Mouse (Mus musculus) spleen, embryonic (tissue): ENCODE results near the gene Selenom.

ENCODE experiments used
- CTCF ChIA-PET: fragments of 350-600 bp; sonication (Branson Sonifier 250); formaldehyde crosslinking; loops from one replicate; lab custom pipeline; 2022; lab: Charles Lee

The Selenom gene

DNA sequence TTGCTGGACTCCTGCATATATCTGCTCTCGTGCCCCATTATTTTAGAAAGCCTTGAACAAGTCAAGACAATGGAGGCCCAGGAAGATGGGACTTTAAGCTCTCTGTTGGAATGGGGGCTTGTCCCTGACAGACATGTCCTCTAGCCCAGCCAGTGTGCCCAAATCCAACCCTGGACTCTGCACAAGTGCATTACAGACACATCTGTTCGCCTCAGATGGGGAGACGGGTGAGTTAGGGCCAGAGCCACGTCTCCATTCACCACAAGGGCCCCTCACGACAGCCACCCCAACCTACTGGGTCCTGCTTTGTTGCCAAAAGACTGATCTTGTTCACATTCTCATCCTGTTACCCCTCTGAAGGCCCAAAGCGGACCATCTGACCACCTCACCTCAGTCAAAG is 13.7 kb downstream of the Selenom start:
- CTCF ChIA-PET: no interaction called here

DNA sequence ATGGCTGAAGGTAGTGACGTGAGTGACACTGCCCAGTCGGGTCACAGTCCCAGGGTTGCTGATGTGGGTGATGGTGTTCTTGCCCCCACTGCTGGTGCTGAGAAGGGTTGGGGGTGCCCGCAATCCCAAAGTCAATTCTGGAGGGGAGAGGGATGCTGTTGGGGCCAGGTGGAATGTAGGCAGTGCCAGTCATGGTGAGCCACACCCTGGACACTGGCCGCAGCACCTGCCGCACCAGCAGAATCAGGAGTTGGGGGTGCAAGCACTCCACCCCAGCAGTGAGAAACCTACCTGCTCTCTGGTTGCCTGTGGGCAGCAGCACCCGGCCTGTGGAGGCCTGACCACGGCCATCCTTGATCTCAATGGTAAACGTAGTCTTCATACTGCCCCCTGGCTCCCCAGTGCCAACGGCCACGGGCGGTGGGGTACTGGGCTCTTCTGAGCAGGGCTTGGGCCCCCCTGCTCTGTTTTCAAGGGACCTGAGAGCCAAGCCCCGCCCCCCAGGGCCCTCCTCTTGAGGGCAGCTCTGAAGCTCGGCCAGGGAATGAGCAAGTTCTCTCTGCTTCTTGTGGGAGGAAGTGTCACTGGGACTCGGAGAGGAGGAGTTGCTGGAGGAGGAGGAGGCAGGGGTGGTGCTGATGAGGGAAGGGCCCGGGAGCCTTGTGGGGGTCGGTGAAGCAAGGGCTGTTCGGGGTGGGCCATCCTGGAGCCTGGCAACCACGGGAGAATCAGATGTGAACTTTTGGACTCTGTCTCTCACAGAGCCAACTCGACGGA is 15.2 kb downstream of the Selenom start:
- CTCF ChIA-PET: no interaction called here

DNA sequence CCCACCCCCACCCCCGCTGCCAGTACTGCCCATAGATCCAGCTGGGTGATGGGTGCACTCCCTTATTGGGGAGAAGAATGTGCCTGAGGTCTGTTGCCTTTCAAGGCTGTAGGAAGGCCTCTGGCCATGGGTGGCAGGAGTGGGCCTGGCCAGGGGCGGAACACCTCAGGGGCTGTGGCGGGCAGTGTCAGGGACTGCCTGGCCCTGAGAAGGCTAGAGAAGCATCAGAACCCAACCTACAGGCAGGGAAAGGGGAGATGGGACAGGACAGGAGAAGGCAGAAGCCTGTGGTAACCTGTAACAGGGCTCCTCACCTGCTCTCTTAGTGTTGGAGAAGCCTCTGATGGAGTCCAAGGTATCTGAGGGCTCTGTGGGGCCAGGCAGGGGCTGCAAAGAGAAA is 16.2 kb downstream of the Selenom start:
- CTCF ChIA-PET: no interaction called here

DNA sequence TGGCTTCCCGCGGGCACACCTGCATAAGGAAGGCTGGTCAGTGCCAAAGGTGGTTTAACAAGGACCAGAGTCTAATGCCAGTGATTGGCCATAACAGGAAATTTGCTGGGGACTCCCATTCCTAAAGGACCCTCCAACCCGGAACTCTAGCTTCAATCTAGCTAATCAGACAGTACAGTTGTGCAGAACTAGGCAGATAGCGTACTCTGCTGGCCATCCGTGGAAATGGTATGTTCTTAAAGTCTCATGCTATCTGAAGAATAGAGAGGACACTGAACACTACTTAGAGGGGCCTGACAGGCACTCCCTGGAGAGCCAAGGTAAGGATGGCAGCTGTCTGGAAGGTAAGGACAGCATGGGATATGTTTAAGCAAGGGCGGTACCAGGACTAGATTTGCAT is 17.1 kb downstream of the Selenom start:
- CTCF ChIA-PET: no interaction called here

DNA sequence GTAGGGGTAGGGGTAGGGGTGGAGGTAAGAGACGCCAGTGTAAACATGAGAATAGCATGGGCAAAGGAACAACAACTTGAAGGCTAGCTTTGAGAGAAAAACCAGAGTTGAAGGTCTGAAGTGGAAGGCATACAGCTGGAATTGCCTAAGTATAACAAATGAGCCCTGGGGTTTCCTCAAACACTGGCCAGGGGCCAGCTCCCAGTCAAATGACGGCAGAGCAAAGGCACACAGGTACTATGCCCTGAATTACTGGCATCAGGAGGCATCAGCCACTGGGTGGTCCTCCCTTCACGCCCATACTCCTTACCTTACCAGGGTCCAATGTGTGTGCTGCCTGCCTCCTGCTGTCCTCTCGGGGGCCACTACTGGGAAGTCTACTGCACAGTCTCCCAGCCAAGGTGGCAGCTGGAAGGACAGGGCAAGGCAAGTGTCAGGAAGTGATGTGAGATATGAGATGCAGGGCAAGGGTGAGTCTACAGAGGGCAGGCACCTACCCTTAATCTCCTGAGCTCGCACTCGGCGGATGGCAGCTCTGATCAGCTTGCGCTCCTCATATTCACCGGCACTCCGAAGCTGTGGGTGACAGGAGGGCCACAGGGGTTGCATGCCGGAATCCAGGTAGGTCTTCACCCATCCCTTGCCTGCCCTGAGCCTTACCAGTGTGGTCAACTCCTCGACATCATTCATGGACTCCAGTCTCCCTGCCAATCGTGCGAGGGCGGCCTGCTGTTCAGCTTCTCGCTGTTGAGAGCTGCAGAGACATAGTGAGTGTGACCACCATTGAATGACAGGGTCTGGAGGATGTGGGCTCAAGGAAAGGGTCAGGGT is 17.8 kb downstream of the Selenom start:
- CTCF ChIA-PET: interaction anchor here (0.7 kb wide), 1 partner anchor 323 kb away, joined by 4 read pairs; no protein-coding TSS in a partner anchor

DNA sequence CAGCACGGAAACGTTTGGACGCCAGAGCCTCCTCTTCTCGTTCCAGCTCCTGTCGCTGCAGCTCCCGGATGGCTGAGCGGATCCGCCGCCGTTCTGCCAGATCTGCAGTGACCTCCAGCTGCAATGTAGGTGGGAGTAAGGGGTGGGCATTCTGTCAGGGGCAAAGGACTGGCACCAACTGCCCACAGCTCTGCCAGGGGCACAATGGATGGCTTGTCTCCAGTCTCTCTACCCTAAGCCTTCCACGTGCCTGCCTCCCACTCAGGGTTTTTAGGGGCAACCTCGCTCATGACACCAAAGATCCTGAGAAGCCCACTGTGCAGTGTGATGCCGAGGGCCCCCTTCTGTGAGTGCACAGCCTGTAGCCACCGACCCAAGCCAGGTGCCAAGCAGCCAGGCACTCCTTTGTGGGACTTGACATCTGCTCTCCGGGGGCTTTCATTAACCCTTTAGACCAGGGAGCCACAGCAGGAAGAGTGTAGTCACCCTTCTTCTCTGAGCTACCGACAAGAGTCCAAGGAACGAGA is 19.0 kb downstream of the Selenom start:
- CTCF ChIA-PET: no interaction called here

DNA sequence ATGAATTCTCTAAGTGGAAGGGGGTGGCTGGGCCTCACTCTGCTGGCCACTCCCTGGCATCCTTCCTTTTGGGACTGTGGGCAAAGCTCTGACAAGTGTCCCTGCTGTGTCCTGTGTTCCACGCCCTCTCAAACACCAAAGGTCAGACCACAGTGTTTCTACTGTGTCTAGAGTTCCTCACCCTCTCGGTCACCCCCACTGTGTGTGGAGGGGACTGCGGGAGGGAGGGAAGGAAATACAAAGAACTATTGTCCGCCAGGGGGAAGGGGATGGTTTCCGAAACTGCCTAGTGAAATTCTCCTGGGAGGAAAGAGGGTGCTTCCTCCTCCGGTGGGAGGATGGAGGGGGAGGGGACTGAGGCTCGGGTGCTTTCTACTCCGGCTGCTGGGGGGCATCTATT is 20.5 kb downstream of the Selenom start:
- CTCF ChIA-PET: interaction anchor here (0.6 to 1.1 kb wide), 2 partner anchors 206 to 252 kb away, joined by 4 to 15 read pairs; no protein-coding TSS in a partner anchor

DNA sequence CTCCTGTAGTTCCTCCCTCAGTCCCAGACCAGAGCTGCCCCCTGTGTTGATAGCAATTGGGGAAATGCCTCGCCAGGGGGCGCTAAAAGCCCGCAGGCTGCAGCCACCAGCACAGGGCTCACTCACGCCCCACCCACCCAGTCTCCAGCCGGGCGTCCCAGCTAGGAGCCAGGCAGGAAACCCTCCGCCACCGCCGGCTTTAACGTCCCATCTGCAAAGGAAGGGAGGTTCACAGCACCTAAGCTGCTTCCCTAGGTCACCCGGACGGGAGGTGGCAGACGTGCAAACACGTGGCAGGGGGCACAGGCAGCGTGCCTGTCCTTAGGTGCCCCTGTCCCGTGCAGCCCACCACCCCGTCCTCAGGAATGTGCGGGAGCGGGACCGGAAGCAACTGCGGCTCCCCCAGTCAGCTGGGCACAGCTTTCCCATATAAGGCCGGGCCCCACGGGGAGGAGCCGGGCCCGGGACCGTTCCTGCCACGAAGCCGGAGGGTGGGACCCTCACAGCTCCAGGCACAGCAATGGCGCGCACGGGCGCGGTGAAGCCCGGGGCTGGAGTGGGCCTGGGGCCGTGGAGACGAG is 21.0 kb downstream of the Selenom start:
- CTCF ChIA-PET: interaction anchor here (1.1 kb wide), 1 partner anchor 251 kb away, joined by 4 read pairs; no protein-coding TSS in a partner anchor

DNA sequence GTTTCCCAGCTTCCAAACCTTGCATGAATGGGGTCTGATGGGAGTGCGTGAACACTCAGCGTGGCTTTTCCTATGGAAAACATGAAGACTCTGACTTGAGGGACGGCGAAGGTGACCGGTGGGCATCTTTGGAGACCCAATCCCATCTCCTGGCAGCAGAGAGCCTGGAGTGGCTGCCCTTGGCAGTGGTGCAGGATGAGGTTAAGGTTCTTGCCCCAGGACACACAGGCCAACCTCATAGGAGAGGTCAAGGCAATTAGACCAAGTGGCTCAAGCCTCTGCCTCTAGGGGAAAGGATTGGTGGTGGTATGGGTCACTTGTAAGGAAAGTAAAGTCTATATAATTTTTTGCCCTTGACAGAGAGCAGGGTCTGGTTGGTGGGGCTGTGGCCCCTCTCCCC is 21.6 kb downstream of the Selenom start:
- CTCF ChIA-PET: no interaction called here

DNA sequence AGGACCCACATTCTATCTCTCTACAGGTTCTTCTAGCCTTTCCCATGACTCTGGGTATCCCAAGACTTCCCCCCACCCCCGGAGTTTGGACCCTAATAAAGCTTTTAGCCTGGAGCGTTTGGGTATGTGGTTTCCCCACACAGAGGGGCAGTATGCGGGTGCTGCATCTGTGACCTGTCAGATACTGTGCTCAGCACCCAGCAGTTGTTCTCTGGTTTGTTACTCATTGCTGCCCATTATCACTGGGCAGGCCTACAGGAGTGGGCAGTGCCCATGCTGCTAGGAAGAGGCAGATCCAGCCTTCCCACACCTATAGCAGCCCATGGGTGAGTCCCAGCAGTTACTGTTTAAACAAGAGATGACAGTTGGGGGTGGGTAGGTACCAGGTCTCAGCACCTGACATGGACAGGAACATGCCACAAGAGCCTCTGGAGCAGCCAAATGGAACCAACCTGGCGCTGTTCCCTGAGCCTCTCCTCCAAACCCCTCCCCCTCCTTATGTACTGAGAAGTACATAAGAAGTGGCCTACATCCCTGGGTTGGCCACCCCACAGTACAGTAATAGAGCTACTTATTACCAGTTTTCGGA is 22.4 kb downstream of the Selenom start:
- CTCF ChIA-PET: no interaction called here

DNA sequence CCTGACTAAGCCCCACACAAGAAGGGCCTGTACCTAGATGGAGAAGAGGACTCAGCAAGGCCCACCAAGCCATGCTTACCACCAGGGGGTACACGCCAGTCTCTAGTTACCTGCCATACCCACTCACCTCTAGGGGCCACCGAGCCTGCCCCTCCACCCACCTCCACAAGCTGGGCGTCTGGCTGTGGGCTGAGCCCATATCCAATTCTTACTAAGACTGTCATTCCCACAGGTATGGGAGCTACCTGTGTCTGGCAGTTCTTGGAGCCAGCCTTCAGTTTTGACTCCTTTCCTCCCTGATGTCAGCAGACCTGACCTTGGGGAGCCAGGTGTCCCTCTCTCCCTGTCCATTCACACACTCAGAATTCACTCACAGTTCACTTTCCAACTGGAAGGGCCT is 23.2 kb downstream of the Selenom start:
- CTCF ChIA-PET: interaction anchor here (0.6 kb wide), 1 partner anchor 59 kb away, joined by 3 read pairs; no protein-coding TSS in a partner anchor

DNA sequence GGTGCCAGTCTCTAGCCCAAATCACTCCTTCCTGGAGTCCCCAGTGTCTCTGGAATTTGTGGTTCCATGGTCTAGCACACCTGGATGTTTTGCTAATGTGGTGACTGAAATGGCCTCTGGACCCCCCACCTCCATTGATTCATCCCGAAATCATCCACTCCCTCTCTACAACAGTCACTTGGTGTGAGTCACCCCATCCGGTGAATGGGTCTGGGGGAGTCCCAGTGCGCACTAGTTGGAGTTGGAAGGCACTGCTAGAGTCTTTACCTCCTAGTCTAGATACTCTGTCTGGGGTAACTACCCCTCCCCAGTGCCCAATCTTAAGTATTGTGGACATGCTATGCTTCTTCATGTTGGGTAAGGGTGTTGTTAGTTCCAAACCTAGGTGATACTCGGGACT is 23.9 kb downstream of the Selenom start:
- CTCF ChIA-PET: interaction anchor here (0.6 kb wide), 1 partner anchor 58 kb away, joined by 3 read pairs; no protein-coding TSS in a partner anchor

DNA sequence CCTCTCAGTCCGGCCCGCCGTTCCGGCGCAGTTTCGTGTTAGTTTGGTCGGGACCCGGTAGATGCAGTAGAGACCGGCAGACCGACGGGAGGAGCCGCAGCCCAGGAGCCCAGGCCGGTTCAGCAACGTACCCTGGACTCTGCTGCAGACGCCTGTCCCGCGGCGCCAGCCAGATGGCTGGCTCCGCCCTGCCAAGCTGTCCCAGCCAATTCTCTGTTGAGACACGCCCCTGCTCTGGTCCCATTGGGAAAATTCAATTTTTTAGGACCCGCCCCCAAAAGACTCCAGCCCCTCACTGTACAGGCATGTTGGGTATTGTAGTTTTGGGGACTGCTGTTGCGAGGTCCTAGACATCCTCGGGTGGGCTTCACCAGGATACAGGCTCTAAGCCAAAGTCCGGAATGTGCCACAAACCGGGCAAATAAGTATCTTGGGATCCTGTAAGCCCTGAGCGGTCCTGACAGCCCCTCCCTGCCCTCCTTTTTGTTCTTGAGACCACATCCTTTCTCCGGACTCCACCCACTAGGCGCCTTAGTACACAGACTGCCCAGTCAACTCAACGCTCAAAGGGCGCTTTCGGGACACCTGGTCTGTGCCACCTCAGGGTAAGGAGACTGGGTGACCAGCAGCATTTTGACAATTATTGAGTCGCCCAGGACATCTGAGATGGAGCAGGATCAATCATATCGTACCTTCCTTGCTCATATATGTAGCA is 24.8 kb downstream of the Selenom start:
- CTCF ChIA-PET: no interaction called here

DNA sequence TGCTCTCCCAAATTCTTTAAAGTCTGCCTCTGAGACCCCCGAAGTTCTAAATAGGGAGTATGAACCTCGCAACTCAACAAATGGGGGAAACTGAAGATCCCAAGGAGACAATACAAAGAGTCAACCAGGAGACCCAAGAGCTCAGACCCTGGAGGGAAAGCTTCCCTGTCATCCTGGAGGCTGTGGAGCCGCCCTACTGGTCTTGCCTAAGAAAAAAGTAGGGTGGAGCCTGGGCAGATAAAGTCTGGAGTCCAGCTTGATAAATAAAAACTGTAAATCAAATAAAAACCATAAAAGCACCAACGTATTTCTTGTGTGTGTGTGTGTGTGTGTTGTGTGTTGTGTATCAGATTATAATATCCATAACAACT is 25.3 kb downstream of the Selenom start:
- CTCF ChIA-PET: no interaction called here

DNA sequence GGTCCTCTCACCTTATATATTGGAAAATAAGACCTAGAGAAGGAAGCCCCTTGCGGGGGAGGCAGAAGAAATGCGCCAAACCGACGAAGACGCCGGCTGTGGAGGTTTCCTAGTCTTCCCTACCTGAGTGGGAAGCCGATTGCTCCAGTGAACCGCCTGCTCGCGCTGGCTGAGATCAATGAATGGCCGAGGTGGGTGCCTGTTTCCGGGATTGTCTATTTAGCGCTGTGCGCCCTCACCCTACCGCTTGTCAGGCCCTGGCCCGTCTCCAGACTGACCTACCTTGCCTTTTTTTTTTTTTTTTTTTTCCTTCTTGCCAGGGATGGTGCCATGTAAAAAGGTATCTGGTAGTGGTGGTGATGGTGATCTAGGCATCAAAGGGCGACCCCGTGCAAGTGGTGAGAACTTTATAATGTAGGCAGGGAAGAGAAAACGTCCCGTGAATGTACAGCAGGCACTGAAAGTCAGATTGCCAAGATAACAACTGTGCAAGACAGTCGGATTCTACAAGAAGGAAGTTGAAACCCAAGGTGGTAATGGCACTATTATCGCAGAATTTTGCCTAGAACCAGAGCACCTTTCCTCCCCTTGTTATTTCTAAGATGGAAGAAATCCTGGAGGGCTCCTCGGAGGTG is 26.1 kb downstream of the Selenom start, which contains the start of gene Smtn:
Gene Smtn (minus strand): TSS at position 162 of the 635 bp plus-strand sequence.
- CTCF ChIA-PET: no interaction called here

DNA sequence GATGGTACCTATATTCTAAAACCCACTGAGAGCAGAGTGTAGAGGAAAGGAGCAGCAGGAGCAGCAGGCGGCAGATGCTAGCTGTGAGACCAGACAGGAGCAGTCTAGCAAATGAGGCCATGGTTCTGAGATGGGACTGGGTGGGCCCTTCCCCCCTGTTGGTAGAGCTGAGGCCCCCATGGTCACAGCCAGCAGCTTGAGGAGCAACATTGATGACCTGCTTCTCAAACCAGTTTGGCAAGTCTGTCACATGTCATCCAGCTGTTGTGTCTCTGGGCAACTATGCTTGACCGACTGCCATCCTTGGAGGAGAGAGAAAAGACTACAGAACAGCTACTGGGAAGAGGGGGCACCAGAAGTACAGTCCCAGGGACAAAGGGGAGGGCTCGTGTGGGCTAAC is 27.4 kb downstream of the Selenom start:
- CTCF ChIA-PET: no interaction called here

DNA sequence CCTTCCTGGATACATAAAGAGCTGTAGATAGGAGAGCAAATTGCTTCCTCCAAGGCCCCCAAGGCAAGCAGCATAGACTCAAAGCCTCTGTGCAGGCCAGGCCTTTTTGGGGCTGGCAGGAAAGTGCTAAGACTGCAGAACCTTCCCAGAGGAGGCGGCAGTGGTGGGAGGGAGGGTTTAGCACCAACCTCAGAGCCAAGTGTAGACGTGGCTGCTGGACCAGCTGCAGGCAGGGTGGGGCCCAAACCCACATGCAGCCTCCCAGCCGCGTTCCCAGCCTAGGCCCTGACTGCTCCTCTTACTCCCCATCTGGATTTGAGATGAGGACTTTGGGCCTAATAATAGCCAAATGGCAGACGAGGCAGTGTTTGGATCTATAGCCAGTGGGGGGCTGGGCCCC is 28.5 kb downstream of the Selenom start:
- CTCF ChIA-PET: no interaction called here

DNA sequence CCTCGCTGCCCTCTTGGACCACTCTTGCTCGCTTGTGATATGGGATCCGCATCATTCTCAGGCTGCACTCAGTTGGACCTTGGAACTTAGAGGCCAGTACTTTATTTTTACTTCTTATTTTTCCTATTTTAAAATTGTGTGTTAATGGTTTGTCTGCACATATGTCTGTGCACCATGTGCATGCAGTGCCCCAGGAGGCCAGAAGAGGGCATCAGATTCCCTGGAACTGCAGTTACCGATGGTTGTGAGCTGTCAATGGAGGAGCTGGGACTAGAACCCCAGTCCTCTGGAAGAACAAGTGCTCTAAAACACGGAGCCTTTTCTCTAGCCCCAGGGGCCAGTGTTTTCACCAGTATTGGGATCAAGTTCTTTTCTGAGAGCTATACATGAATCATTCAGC is 29.9 kb downstream of the Selenom start:
- CTCF ChIA-PET: interaction anchor here (0.8 kb wide), 1 partner anchor 86 kb away, joined by 8 read pairs; no protein-coding TSS in a partner anchor

DNA sequence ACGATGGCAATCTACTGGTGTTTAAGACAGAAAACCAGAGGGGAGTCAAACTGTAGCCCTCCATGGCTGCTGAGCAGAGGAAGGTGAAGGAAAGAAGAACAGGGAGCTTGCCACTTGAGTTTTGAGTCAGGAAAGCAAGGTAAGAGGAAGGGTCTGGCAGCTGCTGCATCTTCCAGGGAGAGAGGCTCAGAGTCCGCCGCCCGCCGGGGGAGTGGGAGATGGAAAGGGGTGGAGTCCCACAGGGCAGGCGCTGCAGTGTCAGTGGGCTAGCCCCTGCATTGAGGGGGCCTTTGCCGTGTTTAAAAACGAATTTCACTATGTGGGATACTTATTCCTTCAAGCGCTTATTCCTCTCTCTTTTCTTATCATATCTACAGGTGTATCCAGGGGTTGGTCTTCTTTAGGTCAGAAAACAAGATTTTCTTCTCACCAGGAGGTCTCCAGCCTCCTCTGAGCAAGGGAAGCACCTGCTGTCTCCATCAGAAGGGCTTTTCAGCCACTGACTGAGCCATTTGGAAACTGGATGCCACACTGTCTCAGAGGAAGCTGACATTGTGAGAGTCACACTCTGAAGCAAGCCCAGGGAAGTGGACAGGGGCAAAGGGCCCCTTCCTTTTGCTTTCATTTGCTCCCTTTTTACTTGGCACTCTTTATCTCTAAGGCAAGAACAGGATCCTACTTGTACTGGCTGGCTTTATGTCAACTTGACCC is 31.2 kb downstream of the Selenom start:
- CTCF ChIA-PET: no interaction called here

DNA sequence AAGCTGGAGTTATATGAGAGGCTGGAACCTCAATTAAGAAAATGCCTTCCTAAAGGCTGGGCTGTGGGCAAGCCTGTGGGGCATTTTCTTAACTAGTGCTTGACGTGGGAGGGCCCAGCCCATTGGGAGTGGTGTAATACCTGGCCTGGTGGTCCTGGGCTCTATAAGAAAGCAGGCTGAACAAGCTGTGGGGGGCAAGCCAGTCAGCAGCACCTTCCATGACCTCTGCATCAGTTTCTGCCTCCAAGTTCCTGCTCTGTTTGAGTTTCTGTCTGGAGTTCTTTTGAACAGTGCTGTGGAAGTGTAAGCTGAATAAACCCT is 31.7 kb downstream of the Selenom start:
- CTCF ChIA-PET: no interaction called here
